Mouse (Mus musculus) midbrain, embryonic 14.5 days (tissue): ENCODE measurements at regions not wholly inside any gene's neighbourhood (a gene's known extent, or its start where the extent isn't known, plus 50 kb on each side); places are given as distances from the start of the nearest gene placed in this dataset.

Source experiments
- ATAC-seq: fragments of 200-750 bp; cut with Nextera tagmentation; 2 replicates; pipeline ENCODE4 v1.8.0; 2017; ENCODE audit warnings: moderate number of reproducible peaks, moderate library complexity; ENCODE audit not compliant: low FRiP score, low TSS enrichment
- DNase-seq: peaks from one replicate; pipeline ENCODE4 v3.0.0-alpha.2; 2015
- H3K27ac ChIP-seq: fragments of 300-500 bp; sonication (generic); replicated peaks from 2 replicates; pipeline ENCODE4 v1.5.1; 2014; ENCODE audit warnings: mild to moderate bottlenecking, low read depth, low read length, moderate library complexity
- H3K27me3 ChIP-seq: fragments of 300-500 bp; sonication (generic); 2 replicates; pipeline ENCODE4 v1.6.1; 2014; ENCODE audit warnings: low read length, control low read depth, mixed read lengths; ENCODE audit not compliant: control insufficient read depth, insufficient read depth
- H3K36me3 ChIP-seq: fragments of 300-500 bp; sonication (generic); 2 replicates; pipeline ENCODE4 v1.6.1; 2014; ENCODE audit warnings: low read length, control low read depth; ENCODE audit not compliant: control insufficient read depth, insufficient read depth
- H3K4me1 ChIP-seq: fragments of 300-500 bp; sonication (generic); 2 replicates; pipeline ENCODE4 v1.6.1; 2014; ENCODE audit warnings: mild to moderate bottlenecking, antibody characterized with exemption, low read length, control low read depth; ENCODE audit not compliant: control insufficient read depth, insufficient read depth
- H3K4me2 ChIP-seq: fragments of 300-500 bp; sonication (generic); 2 replicates; pipeline ENCODE4 v1.6.1; 2014; ENCODE audit warnings: mild to moderate bottlenecking, low read length, moderate library complexity
- H3K4me3 ChIP-seq: fragments of 300-500 bp; sonication (generic); replicated peaks from 2 replicates; pipeline ENCODE4 v1.5.1; 2014; ENCODE audit warnings: low read depth, low read length
- H3K9ac ChIP-seq: fragments of 300-500 bp; sonication (generic); replicated peaks from 2 replicates; pipeline ENCODE4 v1.6.1; 2014; ENCODE audit warnings: mild to moderate bottlenecking, low read length, moderate library complexity
- H3K9me3 ChIP-seq: fragments of 300-500 bp; sonication (generic); 2 replicates; pipeline ENCODE4 v1.6.1; 2016; ENCODE audit warnings: low read length, control low read depth, mixed read lengths; ENCODE audit not compliant: control insufficient read depth
- WGBS: fragments of 180-500 bp; shearing (Covaris S2); extraction: QIAGEN DNeasy Blood & Tissue Kit; methylation state at CpG from one replicate; pipeline ENCODE4 v1.1.7; 2014; 5-methylcytosine and 5-hydroxymethylcytosine counted together

DNA sequence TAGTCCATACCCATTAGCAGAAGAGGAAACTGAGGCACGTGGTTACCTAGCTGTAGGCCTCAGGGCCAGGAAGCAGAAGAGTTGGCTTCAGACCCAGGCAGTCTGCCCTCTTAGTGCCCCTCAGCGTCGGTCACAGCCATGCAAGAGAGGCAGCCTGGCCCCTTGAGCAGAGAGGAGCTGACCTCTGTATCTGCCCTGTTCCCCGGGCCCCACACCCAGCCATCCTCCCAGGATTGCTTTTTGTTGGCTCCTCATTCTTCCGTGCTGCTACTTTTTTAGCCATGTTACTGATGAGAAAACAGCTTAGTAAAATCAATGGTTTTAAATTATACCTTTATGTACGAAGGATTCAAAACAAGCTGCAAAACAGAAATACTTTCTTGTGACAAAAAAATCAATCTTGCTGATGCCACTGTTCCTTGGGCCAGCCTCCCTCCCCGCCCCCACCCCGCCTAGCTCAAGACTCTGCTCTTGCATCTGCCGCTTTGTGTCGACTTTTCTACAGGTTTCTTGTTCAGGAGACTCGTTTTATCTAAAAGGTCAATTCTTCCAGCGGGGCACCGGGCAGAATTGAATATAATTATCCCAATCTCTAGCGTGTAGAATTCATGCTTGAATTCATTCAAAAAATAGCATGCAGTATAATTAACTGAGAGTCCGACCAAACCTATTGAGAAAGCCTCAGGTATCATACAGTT is 70.8 kb downstream of the Sall1 start:
- Histone ChIP-seq H3K27me3 (0 out of 2 replicates have a peak, but pooled peaks cover 4% of the 10 kb centered on the region), H3K9ac (no peak overlapping the region), H3K9me3 (no peaks in the 10 kb centered on the region), H3K4me2 (no peak overlapping the region), H3K36me3 (no peaks in the 10 kb centered on the region), H3K4me1 (0 out of 2 replicates have a peak, but pooled peaks cover 6% of the 10 kb centered on the region), H3K27ac (no peak overlapping the region), H3K4me3 (no peak overlapping the region)
- 27% methylated on average over 15 of the region's 15 CpGs for WGBS
- DNase-seq (peak; percentile 47), ATAC-seq (no peak)

DNA sequence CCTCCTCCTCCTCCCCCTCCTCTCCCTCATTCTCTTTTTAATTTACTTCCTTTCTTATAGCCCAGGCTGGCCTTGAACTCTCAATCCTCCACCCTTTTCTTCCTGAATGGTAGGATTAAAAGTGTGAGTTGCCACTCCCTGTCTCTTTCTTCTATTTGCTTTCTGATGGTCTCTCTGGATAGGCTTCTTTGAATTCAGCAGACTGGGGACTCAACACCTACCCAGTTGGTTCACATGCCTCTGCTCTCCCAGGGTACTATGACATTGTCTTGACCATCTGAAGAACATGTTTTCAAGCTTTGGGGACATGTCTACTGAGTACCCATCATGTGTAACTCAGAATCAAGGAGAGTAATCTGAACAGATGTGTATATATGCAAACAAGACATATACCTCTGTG is 85.1 kb downstream of the Sall1 start:
- no peak overlapping the region for H3K27ac ChIP-seq
- no peak for DNase-seq
- H3K27me3 ChIP-seq = no peaks in the 10 kb centered on the region
- H3K4me3 ChIP-seq = no peak overlapping the region
- H3K4me2 ChIP-seq = no peak overlapping the region
- H3K36me3 ChIP-seq = no peaks in the 10 kb centered on the region
- H3K4me1 ChIP-seq = no peaks in the 10 kb centered on the region
- H3K9ac ChIP-seq = no peak overlapping the region
- ATAC-seq = no peak
- H3K9me3 ChIP-seq = no peaks in the 10 kb centered on the region

DNA sequence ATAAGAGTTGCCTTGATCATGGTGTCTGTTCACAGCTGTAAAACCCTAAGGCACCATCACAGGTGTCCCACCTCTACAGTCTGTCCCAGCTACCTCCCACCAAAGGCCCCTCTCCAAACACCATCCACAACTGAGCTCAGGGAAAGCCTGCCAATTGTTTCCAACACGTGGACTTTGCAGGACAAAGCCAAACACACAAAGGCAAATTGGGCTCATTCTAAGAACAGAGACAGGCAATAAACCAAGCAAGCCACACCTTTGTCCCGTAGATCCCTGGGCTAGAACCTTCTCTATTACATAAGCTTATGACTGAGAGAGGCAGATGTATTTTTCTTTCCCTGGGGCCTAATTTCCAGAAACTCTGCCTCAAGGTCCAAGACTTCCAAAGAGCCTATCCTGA is 90.8 kb downstream of the Sall1 start:
- ATAC-seq (no peak), DNase-seq (no peak)
- Histone ChIP-seq H3K27ac (no peak overlapping the region), H3K27me3 (no peaks in the 10 kb centered on the region), H3K9ac (no peak overlapping the region), H3K9me3 (no peaks in the 10 kb centered on the region), H3K4me1 (no peaks in the 10 kb centered on the region), H3K4me3 (no peak overlapping the region), H3K36me3 (no peaks in the 10 kb centered on the region), H3K4me2 (no peak overlapping the region)
- WGBS = 63% methylated on average over 2 of the region's 2 CpGs

DNA sequence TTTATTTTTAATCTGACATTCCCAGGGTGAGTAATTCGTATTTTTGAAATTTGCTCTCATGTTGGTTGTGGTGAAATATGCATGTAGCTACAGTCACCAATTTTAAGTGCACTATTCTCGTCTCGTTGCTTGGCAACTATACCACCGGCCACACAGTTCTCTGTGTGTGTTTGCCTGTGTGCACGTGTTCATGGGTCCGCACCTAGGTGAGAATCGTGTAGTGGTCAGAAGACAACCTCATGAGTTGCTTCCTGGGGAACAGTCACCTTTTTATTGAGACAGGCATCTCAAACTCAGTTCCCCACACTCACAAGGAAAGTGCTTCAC is 92.2 kb downstream of the Sall1 start:
- H3K9ac ChIP-seq = no peak overlapping the region
- no peaks in the 10 kb centered on the region for H3K9me3 ChIP-seq
- no peaks in the 10 kb centered on the region for H3K27me3 ChIP-seq
- ATAC-seq (no peak), DNase-seq (no peak)
- no peaks in the 10 kb centered on the region for H3K36me3 ChIP-seq
- H3K4me2 ChIP-seq = no peak overlapping the region
- no peaks in the 10 kb centered on the region for H3K4me1 ChIP-seq
- no peak overlapping the region for H3K27ac ChIP-seq
- H3K4me3 ChIP-seq = no peak overlapping the region
- 91% methylated on average over 7 of the region's 7 CpGs for WGBS

DNA sequence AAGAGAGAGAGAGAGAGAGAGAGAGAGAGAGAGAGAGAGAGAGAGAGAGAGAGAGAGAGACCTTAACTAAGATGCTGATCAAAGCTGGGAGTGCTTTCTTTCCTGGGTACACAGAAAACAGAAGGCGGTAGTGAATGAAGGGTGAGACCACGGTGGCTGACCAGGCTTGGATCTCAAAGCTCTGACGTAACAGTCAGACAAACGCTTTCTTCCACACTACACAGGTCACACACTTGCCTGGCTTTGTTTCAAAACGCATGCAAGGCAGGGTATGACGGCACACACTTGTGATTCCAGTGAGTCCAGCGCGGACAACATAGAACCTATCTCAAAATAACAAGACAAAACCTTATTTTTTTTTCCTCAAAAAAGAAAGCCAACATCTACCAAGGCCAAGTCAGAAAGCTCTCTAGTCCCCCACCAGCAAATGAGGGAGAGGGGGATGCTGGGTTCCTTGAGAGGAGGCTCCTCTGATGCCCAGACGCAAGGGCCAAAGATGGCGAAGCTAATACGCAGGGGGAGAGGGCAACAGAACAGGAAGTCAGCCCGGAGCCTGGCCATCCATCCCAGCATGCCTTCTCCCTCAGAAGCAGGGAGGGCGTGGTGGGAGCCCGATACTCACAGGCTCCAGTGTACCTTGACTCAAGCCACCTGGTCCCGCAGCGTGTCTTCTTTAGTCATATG is 92.7 kb downstream of the Sall1 start:
- Histone ChIP-seq H3K36me3 (no peaks in the 10 kb centered on the region), H3K9me3 (no peaks in the 10 kb centered on the region), H3K4me3 (no peak overlapping the region), H3K9ac (no peak overlapping the region), H3K4me2 (no peak overlapping the region), H3K27ac (no peak overlapping the region), H3K27me3 (no peaks in the 10 kb centered on the region), H3K4me1 (no peaks in the 10 kb centered on the region)
- no peak for DNase-seq
- WGBS = 94% methylated on average over 16 of the region's 16 CpGs
- ATAC-seq = no peak

DNA sequence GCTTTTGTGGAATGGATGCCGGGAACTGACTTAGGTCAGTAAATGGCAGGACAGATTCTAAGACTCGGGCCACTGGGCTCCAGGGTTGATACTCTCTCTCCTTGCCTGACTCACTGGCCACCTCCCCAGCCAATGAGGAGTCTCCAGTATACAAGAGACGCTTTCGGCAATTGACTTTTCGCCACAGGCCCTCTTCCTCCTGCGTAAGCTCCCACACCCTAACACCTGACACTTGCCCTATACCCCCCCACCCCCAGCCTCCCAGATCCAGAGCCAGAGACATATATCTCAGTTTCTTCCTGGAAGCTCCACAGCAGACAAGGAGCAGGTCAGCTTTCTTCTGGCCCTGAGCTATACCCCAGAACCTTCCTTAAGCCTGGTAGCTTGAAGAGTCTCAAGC is 94.0 kb downstream of the Sall1 start:
- Histone ChIP-seq H3K27me3 (no peaks in the 10 kb centered on the region), H3K27ac (no peak overlapping the region), H3K4me2 (no peak overlapping the region), H3K4me3 (no peak overlapping the region), H3K9me3 (no peaks in the 10 kb centered on the region), H3K9ac (no peak overlapping the region), H3K4me1 (no peaks in the 10 kb centered on the region), H3K36me3 (no peaks in the 10 kb centered on the region)
- 91% methylated on average over 6 of the region's 6 CpGs for WGBS
- ATAC-seq (no peak), DNase-seq (no peak)

DNA sequence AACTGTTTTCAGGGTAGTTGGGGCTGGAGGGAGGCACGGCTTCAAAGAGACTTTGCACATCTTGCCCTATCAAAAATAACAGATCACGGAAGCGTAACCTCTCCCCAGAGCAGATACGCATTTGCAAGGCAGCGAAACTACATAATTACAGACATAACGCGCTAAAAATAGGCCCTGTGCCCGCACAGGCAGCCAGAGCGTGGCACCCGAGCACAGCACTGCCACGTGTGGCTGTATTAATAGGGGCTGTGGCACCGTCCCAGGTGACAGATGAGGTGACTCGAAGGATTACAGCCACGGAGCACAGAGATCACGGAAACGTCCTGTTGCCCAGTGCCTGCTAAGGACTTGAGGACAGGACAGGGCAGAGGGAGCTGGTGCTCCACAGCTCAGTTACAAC is 95.0 kb downstream of the Sall1 start:
- DNase-seq = no peak
- no peaks in the 10 kb centered on the region for H3K4me1 ChIP-seq
- no peak overlapping the region for H3K4me2 ChIP-seq
- no peaks in the 10 kb centered on the region for H3K9me3 ChIP-seq
- H3K27ac ChIP-seq = no peak overlapping the region
- 85% methylated on average over 16 of the region's 16 CpGs for WGBS
- ATAC-seq = no peak
- H3K27me3 ChIP-seq = no peaks in the 10 kb centered on the region
- no peak overlapping the region for H3K4me3 ChIP-seq
- no peak overlapping the region for H3K9ac ChIP-seq
- no peaks in the 10 kb centered on the region for H3K36me3 ChIP-seq

DNA sequence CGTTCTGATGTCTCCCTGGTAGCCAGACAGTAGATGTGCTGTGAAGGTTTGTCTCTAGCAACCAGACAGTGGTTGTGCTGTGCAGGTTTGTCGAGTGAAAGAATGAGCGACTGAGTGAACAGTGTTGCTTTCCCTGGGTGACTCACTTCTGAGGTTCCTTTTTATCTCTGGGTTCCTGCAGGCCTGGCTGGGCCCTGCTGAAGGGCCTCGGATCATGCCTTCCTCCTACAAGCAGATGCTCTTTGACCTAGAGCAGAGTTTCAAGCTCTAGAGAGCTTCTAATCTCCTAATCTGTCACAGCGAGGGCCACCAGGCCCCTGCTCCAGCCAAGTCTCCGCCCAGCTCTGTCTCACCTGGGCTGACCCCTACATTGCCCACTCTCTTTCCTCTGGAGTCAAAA is 95.6 kb downstream of the Sall1 start:
- Histone ChIP-seq H3K27ac (no peak overlapping the region), H3K4me1 (no peaks in the 10 kb centered on the region), H3K36me3 (no peaks in the 10 kb centered on the region), H3K4me2 (no peak overlapping the region), H3K27me3 (no peaks in the 10 kb centered on the region), H3K9ac (no peak overlapping the region), H3K9me3 (no peaks in the 10 kb centered on the region), H3K4me3 (no peak overlapping the region)
- 68% methylated on average over 6 of the region's 6 CpGs for WGBS
- DNase-seq (no peak), ATAC-seq (no peak)

DNA sequence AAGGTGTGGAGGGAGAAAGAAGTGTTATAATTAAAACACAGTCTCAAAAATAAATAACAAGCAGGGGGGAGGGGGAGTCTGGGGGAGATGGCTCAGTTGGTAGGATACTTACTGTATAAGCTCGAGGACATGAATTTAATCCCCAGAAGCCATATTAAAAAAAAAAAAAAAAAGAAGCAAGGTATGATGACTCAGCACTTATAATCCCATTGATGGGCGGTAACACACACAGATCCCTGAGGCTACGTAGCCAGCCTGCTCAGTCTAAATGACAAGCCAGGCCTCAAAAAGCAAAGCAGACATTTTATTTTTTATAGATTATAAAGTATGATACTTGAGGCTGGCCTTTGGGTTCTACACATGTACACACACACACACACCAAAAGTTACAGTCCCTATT is 96.6 kb downstream of the Sall1 start:
- no peak overlapping the region for H3K27ac ChIP-seq
- no peaks in the 10 kb centered on the region for H3K4me1 ChIP-seq
- peak; percentile 20 for DNase-seq
- no peaks in the 10 kb centered on the region for H3K27me3 ChIP-seq
- WGBS = 43% methylated on average over 3 of the region's 3 CpGs
- H3K36me3 ChIP-seq = no peaks in the 10 kb centered on the region
- no peaks in the 10 kb centered on the region for H3K9me3 ChIP-seq
- no peak overlapping the region for H3K9ac ChIP-seq
- ATAC-seq = no peak
- no peak overlapping the region for H3K4me3 ChIP-seq
- no peak overlapping the region for H3K4me2 ChIP-seq
